Mouse (Mus musculus) embryonic facial prominence, embryonic 14.5 days (tissue): ENCODE data around the gene 1190005I06Rik. TPM values are rescaled to one million over a fixed set of nuclear protein-coding genes. Genes with fewer than 3 reads are reported as not detected.

Experiments
- ATAC-seq: fragments of 200-750 bp; cut with Nextera tagmentation; 2 replicates; pipeline ENCODE4 v1.8.0; 2017; ENCODE audit warnings: low read depth, moderate number of reproducible peaks, moderate TSS enrichment
- DNase-seq: peaks from one replicate; pipeline ENCODE4 v3.0.0-alpha.2; 2015; ENCODE audit warnings: low spot score
- H3K27ac ChIP-seq: fragments of 300-500 bp; sonication (generic); replicated peaks from 2 replicates; pipeline ENCODE4 v1.5.1; 2014; ENCODE audit warnings: low read depth, mild to moderate bottlenecking, low read length, moderate library complexity
- H3K27me3 ChIP-seq: fragments of 300-500 bp; sonication (generic); replicated peaks from 2 replicates; pipeline ENCODE4 v1.6.1; 2014; ENCODE audit warnings: low read length; ENCODE audit not compliant: control insufficient read depth, insufficient read depth
- H3K36me3 ChIP-seq: fragments of 300-500 bp; sonication (generic); 2 replicates; pipeline ENCODE4 v1.6.1; 2014; ENCODE audit warnings: low read length, mixed read lengths; ENCODE audit not compliant: control insufficient read depth, insufficient read depth
- H3K4me1 ChIP-seq: fragments of 300-500 bp; sonication (generic); 2 replicates; pipeline ENCODE4 v1.6.1; 2014; ENCODE audit warnings: antibody characterized with exemption, low read length; ENCODE audit not compliant: control insufficient read depth, insufficient read depth
- H3K4me2 ChIP-seq: fragments of 300-500 bp; sonication (generic); 2 replicates; pipeline ENCODE4 v1.6.1; 2014; ENCODE audit warnings: low read depth, mild to moderate bottlenecking, low read length, moderate library complexity, mixed read lengths
- H3K4me3 ChIP-seq: fragments of 300-500 bp; sonication (generic); 2 replicates; pipeline ENCODE4 v1.5.1; 2014; ENCODE audit warnings: low read depth, mild to moderate bottlenecking, low read length
- H3K9ac ChIP-seq: fragments of 300-500 bp; sonication (generic); 2 replicates; pipeline ENCODE4 v1.6.1; 2014; ENCODE audit warnings: low read depth, mild to moderate bottlenecking, low read length, moderate library complexity, mixed read lengths
- H3K9me3 ChIP-seq: fragments of 300-500 bp; sonication (generic); 2 replicates; pipeline ENCODE4 v1.6.1; 2016; ENCODE audit warnings: low read length; ENCODE audit not compliant: control insufficient read depth
- WGBS: fragments of 180-500 bp; shearing (Covaris S2); extraction: QIAGEN DNeasy Blood & Tissue Kit; methylation state at CpG from one replicate; pipeline ENCODE4 v1.1.7; 2014; 5-methylcytosine and 5-hydroxymethylcytosine counted together
- polyA plus RNA-seq: library from polyadenylated mRNA; unstranded; fragments of >200 nt; fragmentation: Nextera tagmentation; extraction: Ambion mirVana; gene quantifications from 2 replicates; pipeline ENCODE4 v1.2.1, GENCODE M21; 2014

The 1190005I06Rik gene
- polyA plus RNA-seq, result 6.9 and 7.4 TPM in 2 replicates

GRCm38 (mm10) chr8:120647532-120647931, at the start of gene 1190005I06Rik:
1190005I06Rik (minus strand) TSS chr8:120647632.
- DNase-seq, result no peak
- Histone ChIP-seq H3K4me1 (no peaks in the 10 kb centered on the region), H3K27me3 (no peaks in the 10 kb centered on the region), H3K9ac (no peak within 1 kb of the TSS), H3K4me3 (no peak within 1 kb of the TSS), H3K27ac (no peak within 1 kb of the TSS), H3K9me3 (no peaks in the 10 kb centered on the region), H3K4me2 (no peak within 1 kb of the TSS), H3K36me3 (0 out of 2 replicates have a peak, but pooled peaks cover 3% of the 10 kb centered on the region)
- peak; percentile 9; the same call in 1 of the 2 replicates for ATAC-seq
- WGBS, result 26% methylated on average over 6 of the region's 7 CpGs

GRCm38 (mm10) chr8:120696401-120697153, 49.1 kb upstream of the 1190005I06Rik start:
- peak; percentile 81 for DNase-seq
- WGBS, result 36% methylated on average over 13 of the region's 13 CpGs
- no peak overlapping the region for H3K4me3 ChIP-seq
- H3K27ac ChIP-seq, result no peak overlapping the region
- no peak overlapping the region for H3K4me2 ChIP-seq
- ATAC-seq, result peak; percentile 87; the same call in 1 of the 2 replicates
- H3K4me1 ChIP-seq, result no peaks in the 10 kb centered on the region; the same call in 1 of the 2 replicates
- no peak overlapping the region for H3K9ac ChIP-seq
- no peaks in the 10 kb centered on the region for H3K9me3 ChIP-seq
- H3K27me3 ChIP-seq, result no peaks in the 10 kb centered on the region
- no peaks in the 10 kb centered on the region for H3K36me3 ChIP-seq

GRCm38 (mm10) chr8:120693861-120694493, 46.5 kb upstream of the 1190005I06Rik start:
- Histone ChIP-seq H3K4me1 (no peaks in the 10 kb centered on the region; the same call in 1 of the 2 replicates), H3K36me3 (no peaks in the 10 kb centered on the region), H3K4me2 (no peak overlapping the region), H3K9me3 (no peaks in the 10 kb centered on the region), H3K27ac (no peak overlapping the region), H3K9ac (no peak overlapping the region), H3K27me3 (no peaks in the 10 kb centered on the region), H3K4me3 (no peak overlapping the region)
- DNase-seq, result peak; percentile 36
- 50% methylated on average over 22 of the region's 22 CpGs for WGBS
- no peak for ATAC-seq

GRCm38 (mm10) chr8:120692934-120693333, 45.5 kb upstream of the 1190005I06Rik start:
- ATAC-seq (no peak), DNase-seq (no peak)
- H3K4me2 ChIP-seq, result no peak overlapping the region
- no peaks in the 10 kb centered on the region for H3K36me3 ChIP-seq
- no peaks in the 10 kb centered on the region; the same call in 1 of the 2 replicates for H3K4me1 ChIP-seq
- no peak overlapping the region for H3K4me3 ChIP-seq
- no peak overlapping the region for H3K27ac ChIP-seq
- no peaks in the 10 kb centered on the region for H3K9me3 ChIP-seq
- no peak overlapping the region for H3K9ac ChIP-seq
- H3K27me3 ChIP-seq, result no peaks in the 10 kb centered on the region
- WGBS, result 54% methylated on average over 4 of the region's 4 CpGs

GRCm38 (mm10) chr8:120688511-120688910, 41.1 kb upstream of the 1190005I06Rik start:
- Histone ChIP-seq H3K27ac (no peak overlapping the region), H3K27me3 (no peaks in the 10 kb centered on the region), H3K4me2 (no peak overlapping the region), H3K36me3 (no peaks in the 10 kb centered on the region), H3K9me3 (no peaks in the 10 kb centered on the region), H3K9ac (no peak overlapping the region), H3K4me1 (peaks cover 9% of the 10 kb centered on the region; the same call in 1 of the 2 replicates), H3K4me3 (no peak overlapping the region)
- 88% methylated on average over 7 of the region's 7 CpGs for WGBS
- no peak for ATAC-seq
- no peak for DNase-seq

- Histone ChIP-seq H3K27ac (no peak overlapping the region), H3K9me3 (no peaks in the 10 kb centered on the region), H3K4me1 (peaks cover 9% of the 10 kb centered on the region; the same call in 1 of the 2 replicates), H3K4me2 (no peak overlapping the region), H3K4me3 (no peak overlapping the region), H3K36me3 (no peaks in the 10 kb centered on the region), H3K27me3 (no peaks in the 10 kb centered on the region), H3K9ac (no peak overlapping the region)
- ATAC-seq (no peak), DNase-seq (no peak)
- WGBS, result 78% methylated on average over 8 of the region's 8 CpGs
Measured at GRCm38 (mm10) chr8:120687786-120688185, 40.4 kb upstream of the 1190005I06Rik start.

GRCm38 (mm10) chr8:120686576-120686975, 39.1 kb upstream of the 1190005I06Rik start:
- Histone ChIP-seq H3K27ac (no peak overlapping the region; the same call in 1 of the 2 replicates), H3K36me3 (no peaks in the 10 kb centered on the region), H3K4me2 (no peak overlapping the region), H3K4me3 (no peak overlapping the region), H3K4me1 (peaks cover 9% of the 10 kb centered on the region; the same call in 1 of the 2 replicates), H3K9me3 (no peaks in the 10 kb centered on the region), H3K9ac (no peak overlapping the region), H3K27me3 (no peaks in the 10 kb centered on the region)
- 73% methylated on average over 5 of the region's 5 CpGs for WGBS
- ATAC-seq (no peak), DNase-seq (no peak)

GRCm38 (mm10) chr8:120686051-120686450, 38.6 kb upstream of the 1190005I06Rik start:
- H3K36me3 ChIP-seq, result no peaks in the 10 kb centered on the region
- H3K9ac ChIP-seq, result no peak overlapping the region
- no peak for ATAC-seq
- peak overlapping the region; percentile 67 for H3K27ac ChIP-seq
- no peak overlapping the region for H3K4me2 ChIP-seq
- H3K4me1 ChIP-seq, result peaks cover 9% of the 10 kb centered on the region; the same call in 1 of the 2 replicates
- WGBS, result 71% methylated on average over 13 of the region's 13 CpGs
- DNase-seq, result no peak
- no peaks in the 10 kb centered on the region for H3K27me3 ChIP-seq
- no peak overlapping the region for H3K4me3 ChIP-seq
- H3K9me3 ChIP-seq, result no peaks in the 10 kb centered on the region
